Mouse (Mus musculus): ENCODE data around the gene 9030025P20Rik.
"Not testable (repeated sequence)": the region's sequence is repeated elsewhere in the genome, so short reads cannot be mapped to it uniquely, and the experiment has no call there.

The 9030025P20Rik gene

GRCm38 (mm10) chr17:14978362-14979038, at the start of gene 9030025P20Rik, which contains the start of gene Gm3417:
Gene 9030025P20Rik, plus strand, starts transcription at chr17:14978468.
Gene Gm3417, minus strand, starts transcription at chr17:14978790.
- in situ Hi-C loops (cut with MboI; ENCODE audit: low sequenced_read_pairs): not testable (repeated sequence)

GRCm38 (mm10) chr17:14928631-14929030, 49.6 kb upstream of the 9030025P20Rik start:
- in situ Hi-C loops (cut with MboI; ENCODE audit: low sequenced_read_pairs): no loop called here

- in situ Hi-C loops (cut with MboI; ENCODE audit: low sequenced_read_pairs): no loop called here
These were observed 47.6 kb upstream of the 9030025P20Rik start for GRCm38 (mm10) chr17:14930697-14931096.

GRCm38 (mm10) chr17:14931469-14931868, 46.8 kb upstream of the 9030025P20Rik start:
- in situ Hi-C loops (cut with MboI; ENCODE audit: low sequenced_read_pairs): no loop called here

- in situ Hi-C loops (cut with MboI; ENCODE audit: low sequenced_read_pairs): not testable (repeated sequence)
These were observed 43.0 kb upstream of the 9030025P20Rik start for GRCm38 (mm10) chr17:14935280-14935679.

- in situ Hi-C loops (cut with MboI; ENCODE audit: low sequenced_read_pairs): no loop called here
These were observed 42.2 kb upstream of the 9030025P20Rik start for GRCm38 (mm10) chr17:14935841-14936605.

- in situ Hi-C loops (cut with MboI; ENCODE audit: low sequenced_read_pairs): not testable (repeated sequence)
These were observed 36.1 kb upstream of the 9030025P20Rik start for GRCm38 (mm10) chr17:14942181-14942580.

GRCm38 (mm10) chr17:14943009-14943728, 35.1 kb upstream of the 9030025P20Rik start, which contains the start of the genes Wdr27 and 1600012H06Rik:
Gene Wdr27, minus strand, starts transcription at chr17:14943158.
Gene 1600012H06Rik, plus strand, starts transcription at chr17:14943184.
- in situ Hi-C loops (cut with MboI; ENCODE audit: low sequenced_read_pairs): no loop called here

GRCm38 (mm10) chr17:14943729-14944059, 34.6 kb upstream of the 9030025P20Rik start:
- in situ Hi-C loops (cut with MboI; ENCODE audit: low sequenced_read_pairs): no loop called here

GRCm38 (mm10) chr17:14944551-14944950, 33.7 kb upstream of the 9030025P20Rik start:
- in situ Hi-C loops (cut with MboI; ENCODE audit: low sequenced_read_pairs): no loop called here

GRCm38 (mm10) chr17:14949161-14949827, 29.0 kb upstream of the 9030025P20Rik start:
- in situ Hi-C loops (cut with MboI; ENCODE audit: low sequenced_read_pairs): no loop called here

GRCm38 (mm10) chr17:14953452-14953851, 24.8 kb upstream of the 9030025P20Rik start:
- in situ Hi-C loops (cut with MboI; ENCODE audit: low sequenced_read_pairs): no loop called here

GRCm38 (mm10) chr17:14958686-14959327, 19.5 kb upstream of the 9030025P20Rik start:
- in situ Hi-C loops (cut with MboI; ENCODE audit: low sequenced_read_pairs): no loop called here

- in situ Hi-C loops (cut with MboI; ENCODE audit: low sequenced_read_pairs): no loop called here
These were observed 18.3 kb upstream of the 9030025P20Rik start for GRCm38 (mm10) chr17:14959979-14960378.

- in situ Hi-C loops (cut with MboI; ENCODE audit: low sequenced_read_pairs): no loop called here
These were observed 17.7 kb upstream of the 9030025P20Rik start for GRCm38 (mm10) chr17:14960520-14960919.

- in situ Hi-C loops (cut with MboI; ENCODE audit: low sequenced_read_pairs): not testable (repeated sequence)
These were observed 17.2 kb upstream of the 9030025P20Rik start, which contains the start of gene Phf10 for GRCm38 (mm10) chr17:14960951-14961556. Gene Phf10, minus strand, starts transcription at chr17:14961273.

- in situ Hi-C loops (cut with MboI; ENCODE audit: low sequenced_read_pairs): not testable (repeated sequence)
These were observed 16.6 kb upstream of the 9030025P20Rik start for GRCm38 (mm10) chr17:14961557-14962154.

- in situ Hi-C loops (cut with MboI; ENCODE audit: low sequenced_read_pairs): not testable (repeated sequence)
These were observed 9.8 kb upstream of the 9030025P20Rik start for GRCm38 (mm10) chr17:14968373-14968913.

- in situ Hi-C loops (cut with MboI; ENCODE audit: low sequenced_read_pairs): not testable (repeated sequence)
These were observed 428 bp upstream of the 9030025P20Rik start for GRCm38 (mm10) chr17:14977718-14978361.
